1 mouse cellular context compared by ENCODE assay signal in genomic region chr1:155097931-155098485, GRCm38 (mm10).
TF ChIP-seq lines count a peak whose summit lies in the region.

No protein-coding gene starts in this region.

TF ChIP-seq in MEL, 35 proteins besides CTCF, POLR2A, EP300 and RAD21 (continued from another document):
- TF ChIP-seq RCOR1 (IDR thresholded peaks at IDR 0.05; ENCODE audit: low read depth, low read length) (no peak), SIN3A (IDR thresholded peaks at IDR 0.05; ENCODE audit: low read length) (no peak; the same call in 1 of the 2 replicates), NELFE (IDR thresholded peaks at IDR 0.05; ENCODE audit: low read depth, low read length) (0 out of 2 replicates have a peak, but pooled peaks have one; percentile 7), MAZ (IDR thresholded peaks at IDR 0.05; ENCODE audit: low read depth, low read length) (no peak), MXI1 (IDR thresholded peaks at IDR 0.05; ENCODE audit: low read depth, low read length) (no peak; the same call in 1 of the 2 replicates), TAL1 (IDR thresholded peaks at IDR 0.05; ENCODE audit: low read length) (no peak), KAT2A (conservative IDR thresholded peaks at IDR 0.05; ENCODE audit: low read depth, low read length) (no peak), GABPA (IDR thresholded peaks at IDR 0.05; ENCODE audit: low read depth, low read length) (no peak), ZKSCAN1 (IDR thresholded peaks at IDR 0.05; ENCODE audit: low read depth, low read length) (no peak), SMC3 (IDR thresholded peaks at IDR 0.05; ENCODE audit: low read depth, low read length) (no peak), ELF1 (IDR thresholded peaks at IDR 0.05; ENCODE audit: low read depth, low read length) (no peak)
